Mouse (Mus musculus) heart, embryonic 15.5 days (tissue): Measurements from ENCODE around the gene Plac9b. TPM values are rescaled to one million over a fixed set of nuclear protein-coding genes. Genes with fewer than 3 reads are reported as not detected.
"Not testable (repeated sequence)": the region's sequence is repeated elsewhere in the genome, so short reads cannot be mapped to it uniquely, and the experiment has no call there.

ENCODE experiments used
- ATAC-seq: fragments of 200-750 bp; cut with Nextera tagmentation; replicated peaks from 2 replicates; pipeline ENCODE4 v1.8.0; 2017; ENCODE audit warnings: low read depth, moderate TSS enrichment; ENCODE audit not compliant: insufficient number of reproducible peaks, insufficient read depth, low FRiP score
- H3K27ac ChIP-seq: fragments of 300-500 bp; sonication (generic); 2 replicates; pipeline ENCODE4 v1.5.1; 2015; ENCODE audit warnings: mild to moderate bottlenecking, inconsistent platforms
- H3K27me3 ChIP-seq: fragments of 300-500 bp; sonication (generic); 2 replicates; pipeline ENCODE4 v1.6.1; 2015; ENCODE audit warnings: inconsistent platforms
- H3K36me3 ChIP-seq: fragments of 300-500 bp; sonication (generic); 2 replicates; pipeline ENCODE4 v1.6.1; 2015; ENCODE audit warnings: mild to moderate bottlenecking, inconsistent platforms
- H3K4me1 ChIP-seq: fragments of 300-500 bp; sonication (generic); replicated peaks from 2 replicates; pipeline ENCODE4 v1.6.1; 2015; ENCODE audit warnings: inconsistent platforms
- H3K4me2 ChIP-seq: fragments of 300-500 bp; sonication (generic); 2 replicates; pipeline ENCODE4 v1.6.1; 2015; ENCODE audit warnings: inconsistent platforms, mild to moderate bottlenecking, moderate library complexity
- H3K4me3 ChIP-seq: fragments of 300-500 bp; sonication (generic); 2 replicates; pipeline ENCODE4 v1.5.1; 2015; ENCODE audit warnings: mild to moderate bottlenecking, inconsistent platforms
- H3K9ac ChIP-seq: fragments of 300-500 bp; sonication (generic); 2 replicates; pipeline ENCODE4 v1.6.1; 2015; ENCODE audit warnings: mild to moderate bottlenecking, inconsistent platforms
- H3K9me3 ChIP-seq: fragments of 300-500 bp; sonication (generic); replicated peaks from 2 replicates; pipeline ENCODE4 v1.6.1; 2016; ENCODE audit warnings: inconsistent platforms
- WGBS: fragments of 180-500 bp; shearing (Covaris S2); methylation state at CpG from one replicate; pipeline ENCODE4 v1.1.7; 2015; ENCODE audit warnings: mixed read lengths; 5-methylcytosine and 5-hydroxymethylcytosine counted together
- polyA plus RNA-seq: library from polyadenylated mRNA; unstranded; fragments of >200 nt; fragmentation: Nextera tagmentation; extraction: Ambion mirVana; gene quantifications from 2 replicates; pipeline ENCODE4 v1.2.1, GENCODE M21; 2015

The Plac9b gene
- 19.4 and 20.0 TPM in 2 replicates for polyA plus RNA-seq

DNA sequence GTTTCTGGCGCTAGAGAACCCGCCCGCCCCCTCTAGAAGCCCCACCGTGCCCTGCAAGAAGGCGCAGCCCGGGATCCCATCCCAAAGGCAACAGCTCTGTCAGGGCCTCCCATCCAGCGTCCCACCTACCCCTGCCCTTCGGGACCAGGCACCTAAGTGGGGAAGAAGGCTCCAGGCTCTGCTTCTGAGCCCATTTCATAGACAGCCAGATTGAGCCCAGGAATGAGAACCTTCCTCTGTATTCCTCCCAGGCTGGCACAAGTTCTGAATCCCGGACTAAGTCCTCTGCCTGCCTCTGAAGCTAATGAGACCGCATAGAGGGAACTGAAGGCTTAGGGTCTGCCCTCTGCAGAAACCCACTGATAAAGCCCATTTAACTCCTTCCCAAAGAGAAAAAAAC, at the start of gene Plac9b:
Plac9b (minus strand) TSS at position 101 of the 400 bp plus-strand sequence.
- not testable (repeated sequence) for H3K36me3 ChIP-seq, H3K4me3 ChIP-seq, H3K4me2 ChIP-seq, ATAC-seq, H3K9ac ChIP-seq, H3K27me3 ChIP-seq, H3K27ac ChIP-seq, H3K4me1 ChIP-seq, H3K9me3 ChIP-seq
- no CpG with 5 or more reads among the region's 10 CpGs for WGBS

DNA sequence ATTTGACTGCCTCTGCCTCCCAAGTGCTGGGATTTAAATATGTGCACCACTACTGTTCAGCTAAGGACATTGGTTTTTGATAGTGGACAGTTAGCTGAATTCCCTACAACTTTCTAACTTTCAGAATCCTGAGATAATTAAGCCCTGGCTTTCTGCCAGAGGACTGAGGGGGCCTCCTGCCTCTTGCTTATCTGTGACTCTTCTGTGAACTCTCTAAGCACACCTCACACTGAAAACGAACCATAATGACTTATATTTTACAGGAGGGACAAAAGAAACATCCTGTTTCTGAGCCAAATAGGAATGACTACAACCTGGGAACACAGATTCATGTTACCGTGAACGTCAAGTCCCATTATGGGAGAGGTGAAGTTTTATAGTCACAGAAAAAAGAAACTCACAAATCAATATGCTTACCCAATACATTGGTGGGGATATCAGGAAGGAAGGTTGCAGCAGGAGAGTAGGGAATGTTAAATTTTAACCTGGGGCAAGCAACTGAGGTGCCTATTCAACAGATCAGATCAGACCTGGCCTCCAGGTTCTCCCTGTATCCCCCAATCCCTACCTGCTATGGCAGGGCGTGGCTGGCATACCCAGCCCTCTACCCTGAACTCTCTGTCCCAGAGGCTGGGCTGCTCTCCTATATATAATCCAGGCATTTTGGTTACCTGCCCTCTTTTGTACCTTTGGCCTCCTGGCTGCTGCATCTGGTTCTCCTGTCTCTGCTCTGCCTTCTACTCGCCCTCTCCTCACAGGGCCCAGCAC, 34.1 kb upstream of the Plac9b start:
- not testable (repeated sequence) for H3K27me3 ChIP-seq, H3K27ac ChIP-seq, H3K9ac ChIP-seq, H3K36me3 ChIP-seq, H3K4me3 ChIP-seq, H3K4me2 ChIP-seq, H3K9me3 ChIP-seq, ATAC-seq, H3K4me1 ChIP-seq
- WGBS, result no CpG with 5 or more reads among the region's 5 CpGs

DNA sequence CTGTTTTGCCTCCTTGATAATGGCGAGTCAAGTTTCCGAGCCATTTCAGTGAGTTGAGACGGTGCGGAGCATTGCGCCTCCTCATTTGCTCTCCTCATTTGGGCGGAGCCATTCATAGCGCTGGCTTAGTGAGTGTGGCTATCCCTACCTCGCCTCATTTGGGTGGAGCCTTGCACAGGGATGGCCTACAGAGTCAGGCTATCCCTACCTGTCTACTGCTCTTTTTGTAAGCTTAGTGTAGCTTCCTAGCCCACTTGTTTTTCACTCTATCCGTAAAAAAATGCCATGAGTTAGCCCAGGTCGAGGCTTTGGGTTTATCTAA, 24.6 kb upstream of the Plac9b start, which contains the start of gene Tmem254b:
Tmem254b (minus strand) TSS at position 116 of the 322 bp plus-strand sequence.
- H3K9me3 ChIP-seq, H3K4me3 ChIP-seq, H3K4me2 ChIP-seq, H3K27ac ChIP-seq, H3K27me3 ChIP-seq, H3K36me3 ChIP-seq, H3K4me1 ChIP-seq, H3K9ac ChIP-seq: not testable (repeated sequence)
- WGBS, result no CpG with 5 or more reads among the region's 10 CpGs
- ATAC-seq, result peak; percentile 69; the same call in 1 of the 2 replicates

DNA sequence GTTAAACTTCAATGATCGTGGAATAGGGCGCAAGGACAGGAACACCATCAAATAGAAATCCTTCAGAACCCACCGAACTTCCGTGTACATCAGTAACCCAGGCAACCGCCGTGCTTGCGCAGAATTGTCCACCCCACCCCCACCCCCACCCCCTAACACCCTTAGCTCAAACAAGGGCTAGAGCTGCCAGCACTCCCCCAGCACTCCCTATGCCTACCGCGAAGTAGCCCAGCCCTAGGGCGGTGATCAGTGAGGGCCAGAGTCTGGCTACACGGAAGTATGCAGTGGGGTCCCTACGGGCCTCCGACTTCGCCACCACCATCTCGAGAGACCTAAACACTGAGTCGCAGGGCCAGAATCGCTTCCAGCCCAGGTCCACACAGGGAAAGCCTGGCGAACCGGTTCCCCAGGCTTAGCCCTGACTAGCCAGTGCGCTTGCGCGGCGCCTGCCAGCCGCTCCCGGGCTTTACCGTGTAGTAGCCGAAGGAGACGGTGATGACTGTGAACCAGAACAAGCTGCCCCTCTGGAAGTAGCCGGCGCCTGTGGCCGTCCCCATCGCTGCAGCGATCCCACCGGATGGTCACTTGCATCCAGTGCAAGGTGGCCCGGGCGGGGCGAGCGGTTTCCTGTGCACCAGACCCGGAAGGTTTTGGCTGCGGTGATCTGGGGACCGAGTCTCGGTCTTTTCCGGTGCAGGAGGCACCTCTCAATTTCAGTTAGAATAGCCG, 24.1 kb upstream of the Plac9b start:
- H3K9ac ChIP-seq, H3K4me1 ChIP-seq, H3K27ac ChIP-seq, H3K4me3 ChIP-seq, H3K4me2 ChIP-seq, H3K9me3 ChIP-seq, H3K36me3 ChIP-seq, H3K27me3 ChIP-seq: not testable (repeated sequence)
- no CpG with 5 or more reads among the region's 44 CpGs for WGBS
- 0 out of 2 replicates have a peak, but pooled peaks have one; percentile 43 for ATAC-seq

DNA sequence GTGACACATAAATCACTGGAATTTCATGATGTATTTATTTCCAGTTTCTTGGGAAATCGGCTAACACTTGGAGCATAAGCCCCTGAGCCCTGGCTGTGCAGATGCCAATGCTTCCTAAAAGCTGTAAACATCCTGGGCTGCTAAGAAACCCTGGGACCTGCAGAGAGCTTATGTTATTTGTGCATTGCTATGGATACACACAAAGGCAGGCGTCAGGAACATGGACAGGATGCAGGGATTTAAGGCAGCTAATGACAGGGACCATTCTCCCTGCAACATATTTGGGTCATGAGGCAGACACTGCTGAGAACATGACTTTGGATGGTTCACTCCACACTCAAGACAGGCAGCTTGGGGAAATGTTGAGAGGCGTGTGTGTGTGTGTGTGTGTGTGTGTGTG, 15.6 kb upstream of the Plac9b start:
- not testable (repeated sequence) for H3K27ac ChIP-seq, H3K36me3 ChIP-seq, H3K27me3 ChIP-seq, H3K4me3 ChIP-seq, H3K9me3 ChIP-seq, H3K4me2 ChIP-seq, H3K9ac ChIP-seq, ATAC-seq, H3K4me1 ChIP-seq
- WGBS, result no CpG with 5 or more reads among the region's 3 CpGs

DNA sequence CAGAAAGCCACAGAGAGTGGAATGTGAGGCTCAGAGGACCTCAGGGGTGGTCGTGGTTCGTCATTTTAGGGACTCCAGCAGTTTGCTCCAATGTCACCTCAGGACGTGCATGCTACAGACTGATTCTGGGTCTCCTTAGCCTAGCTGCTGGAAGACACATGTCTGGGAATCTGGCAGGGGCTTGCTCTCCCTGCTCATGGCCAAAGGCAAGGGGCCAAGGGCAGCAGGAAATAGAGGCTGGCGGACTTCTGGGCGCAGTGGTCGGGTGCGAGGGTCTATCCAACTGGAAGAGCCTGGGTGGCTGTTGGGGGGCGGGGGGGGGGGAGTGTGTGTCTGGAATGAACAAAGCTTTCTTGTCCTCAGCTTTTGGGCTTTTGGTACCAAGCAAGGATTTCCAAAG, 6.1 kb upstream of the Plac9b start:
- not testable (repeated sequence) for H3K27ac ChIP-seq, H3K36me3 ChIP-seq, H3K27me3 ChIP-seq, H3K9ac ChIP-seq, ATAC-seq, H3K4me3 ChIP-seq, H3K4me1 ChIP-seq, H3K4me2 ChIP-seq, H3K9me3 ChIP-seq
- no CpG with 5 or more reads among the region's 8 CpGs for WGBS

DNA sequence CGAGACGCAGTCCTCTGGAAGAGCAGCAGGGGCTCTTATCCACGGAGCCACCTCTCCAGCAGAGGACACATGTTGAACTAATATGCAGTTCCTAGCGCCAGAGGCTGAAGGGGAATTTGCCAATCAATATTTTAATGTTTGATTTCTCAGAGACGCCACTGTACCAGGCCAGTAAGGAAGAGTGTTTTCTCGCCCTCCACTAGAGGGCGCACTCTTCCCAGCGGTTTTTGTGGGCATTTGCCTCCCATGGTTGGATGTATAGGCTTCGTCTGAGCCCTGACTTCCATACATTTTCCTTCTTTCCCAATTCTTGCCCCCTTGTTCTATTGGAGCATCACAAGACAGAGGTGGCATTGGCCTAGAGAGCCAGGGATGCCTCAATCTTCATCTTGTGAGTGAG, 4.4 kb upstream of the Plac9b start:
- not testable (repeated sequence) for H3K36me3 ChIP-seq, H3K4me1 ChIP-seq, H3K9ac ChIP-seq, ATAC-seq, H3K9me3 ChIP-seq, H3K4me2 ChIP-seq, H3K4me3 ChIP-seq, H3K27me3 ChIP-seq, H3K27ac ChIP-seq
- WGBS, result no CpG with 5 or more reads among the region's 9 CpGs

DNA sequence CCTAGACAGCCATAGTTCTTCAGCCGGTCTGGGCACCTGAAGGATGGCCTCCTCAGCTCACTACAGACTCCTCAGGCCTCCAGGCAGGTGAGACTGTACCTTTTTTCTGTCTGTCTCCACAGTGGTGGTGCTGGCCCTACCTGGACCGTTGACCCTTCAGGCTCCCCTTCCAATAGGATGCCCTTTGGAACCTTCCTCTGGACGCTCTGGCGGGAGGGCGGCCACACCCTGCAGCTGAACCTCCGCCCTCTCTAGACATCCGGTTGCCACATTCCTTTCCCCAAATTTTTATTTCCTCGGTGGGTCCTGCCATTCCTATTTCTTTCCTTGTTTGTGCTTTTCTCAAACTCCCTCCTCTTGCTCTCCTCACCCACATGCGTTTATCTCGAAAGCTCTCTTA, 620 bp downstream of the Plac9b start:
- H3K9me3 ChIP-seq, H3K4me2 ChIP-seq, H3K4me1 ChIP-seq, H3K36me3 ChIP-seq, H3K27me3 ChIP-seq, ATAC-seq, H3K4me3 ChIP-seq, H3K27ac ChIP-seq, H3K9ac ChIP-seq: not testable (repeated sequence)
- WGBS, result no CpG with 5 or more reads among the region's 10 CpGs

DNA sequence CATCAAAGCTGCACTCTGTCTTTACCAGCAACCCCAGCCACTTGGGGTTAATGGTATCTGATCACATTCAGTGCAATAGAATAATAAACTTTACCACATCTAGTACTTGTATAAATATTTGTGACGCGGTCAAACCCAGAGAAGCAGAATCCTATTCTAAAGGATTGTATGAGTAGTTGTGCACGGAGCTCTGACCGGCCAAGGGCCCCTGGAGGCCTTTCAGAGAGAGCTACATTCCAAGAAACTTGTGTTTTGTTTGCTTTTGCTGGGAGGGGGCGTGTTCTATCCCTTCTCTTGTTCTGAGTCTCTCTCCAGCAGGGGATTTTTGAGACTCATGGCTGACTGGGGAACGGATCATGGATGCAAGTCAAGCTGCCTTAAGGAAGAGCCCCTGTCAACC, 7.3 kb downstream of the Plac9b start:
- H3K9me3 ChIP-seq, ATAC-seq, H3K4me1 ChIP-seq, H3K27ac ChIP-seq, H3K4me3 ChIP-seq, H3K4me2 ChIP-seq, H3K36me3 ChIP-seq, H3K9ac ChIP-seq, H3K27me3 ChIP-seq: not testable (repeated sequence)
- no CpG with 5 or more reads among the region's 6 CpGs for WGBS

DNA sequence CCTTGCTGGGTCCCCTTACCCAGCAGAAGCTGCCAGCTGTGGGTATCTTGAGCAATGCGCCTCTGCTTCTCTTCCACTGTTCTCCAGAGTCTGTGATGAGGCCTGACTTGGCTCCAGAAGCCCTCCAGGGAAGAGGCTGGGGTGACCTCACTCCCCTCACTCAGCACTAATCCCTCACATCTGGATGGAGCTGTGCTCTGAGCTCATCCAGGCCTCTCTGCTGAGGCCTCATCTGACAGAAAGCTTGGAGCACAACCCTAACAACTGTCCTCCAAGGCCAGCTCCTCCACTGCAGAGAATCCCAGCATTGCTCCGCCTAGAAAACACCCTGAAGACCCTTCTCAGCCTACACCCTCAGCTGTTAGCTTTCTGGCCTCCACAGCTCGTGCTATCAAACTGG, 8.3 kb downstream of the Plac9b start:
- H3K9ac ChIP-seq, H3K36me3 ChIP-seq, H3K9me3 ChIP-seq, H3K4me3 ChIP-seq, H3K4me1 ChIP-seq, H3K4me2 ChIP-seq, H3K27ac ChIP-seq, H3K27me3 ChIP-seq, ATAC-seq: not testable (repeated sequence)
- WGBS, result no CpG with 5 or more reads among the region's 3 CpGs

DNA sequence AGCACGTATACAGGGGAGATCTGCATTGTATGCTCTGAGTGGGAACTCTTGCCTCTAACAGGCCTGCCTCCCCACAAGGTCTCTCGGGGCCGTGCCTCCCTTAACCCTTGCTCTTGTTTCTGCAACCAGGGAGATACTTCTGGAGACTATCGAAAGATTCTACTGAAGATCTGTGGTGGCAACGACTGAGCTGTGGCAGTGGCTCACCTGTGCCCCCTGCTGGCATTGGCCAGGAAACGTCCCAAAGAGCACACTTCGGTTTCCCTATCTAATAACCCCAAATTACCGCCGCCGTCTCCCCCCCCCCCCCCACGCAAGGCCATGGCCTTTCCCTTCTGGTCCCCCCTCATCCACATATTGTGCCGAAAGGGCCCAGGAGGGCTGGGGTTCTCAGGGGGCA, 17.0 kb downstream of the Plac9b start:
- WGBS, result no CpG with 5 or more reads among the region's 12 CpGs
- not testable (repeated sequence) for H3K27ac ChIP-seq, H3K9me3 ChIP-seq, H3K4me2 ChIP-seq, H3K9ac ChIP-seq, H3K36me3 ChIP-seq, H3K27me3 ChIP-seq, H3K4me1 ChIP-seq, ATAC-seq, H3K4me3 ChIP-seq

DNA sequence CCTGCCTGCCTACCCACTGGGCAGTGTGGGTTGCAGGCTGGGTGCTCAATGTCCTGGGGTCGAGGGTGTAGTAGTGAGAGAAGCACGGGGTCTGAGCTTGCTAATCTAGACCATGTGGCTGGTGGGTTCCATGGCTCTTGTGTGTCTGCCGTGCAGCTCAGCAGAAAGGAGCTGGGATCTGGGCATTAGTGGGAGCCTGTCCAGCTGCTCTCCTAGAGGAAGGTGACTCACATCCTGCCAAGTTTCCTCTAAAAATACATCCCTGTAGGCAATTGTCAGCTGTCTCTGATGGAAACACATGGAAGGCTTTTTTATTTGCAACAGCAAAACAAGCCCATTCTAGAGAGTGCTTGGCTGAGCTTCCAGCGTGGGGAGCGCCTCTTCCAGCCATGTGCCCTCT, 19.9 kb downstream of the Plac9b start:
- not testable (repeated sequence) for H3K27me3 ChIP-seq, H3K9me3 ChIP-seq, H3K9ac ChIP-seq, H3K36me3 ChIP-seq, H3K4me3 ChIP-seq, H3K4me2 ChIP-seq, H3K27ac ChIP-seq, H3K4me1 ChIP-seq
- 0 out of 2 replicates have a peak, but pooled peaks have one; percentile 22 for ATAC-seq
- WGBS, result no CpG with 5 or more reads among the region's 5 CpGs
